Mouse (Mus musculus) erythroblast, embryonic 14.5 days (primary cell): ENCODE results near the gene Lhx9. TPM values are rescaled to one million over a fixed set of nuclear protein-coding genes. Genes with fewer than 3 reads are reported as not detected.

Experiments used
- H3K27me3 ChIP-seq: 2 replicates; pipeline ENCODE4 v1.6.1; 2012; ENCODE audit warnings: inconsistent platforms; ENCODE audit not compliant: control insufficient read depth
- H3K36me3 ChIP-seq: 2 replicates; pipeline ENCODE4 v1.6.1; 2012; ENCODE audit warnings: mild to moderate bottlenecking, inconsistent platforms; ENCODE audit not compliant: control insufficient read depth
- H3K4me1 ChIP-seq: 2 replicates; pipeline ENCODE4 v1.6.1; 2012; ENCODE audit warnings: inconsistent platforms; ENCODE audit not compliant: control insufficient read depth
- H3K4me3 ChIP-seq: replicated peaks from 2 replicates; pipeline ENCODE3; 2012; ENCODE audit warnings: moderate library complexity, mild to moderate bottlenecking, inconsistent platforms
- H3K9me3 ChIP-seq: 2 replicates; pipeline ENCODE4 v1.6.1; 2012; ENCODE audit warnings: low read length, inconsistent platforms, mixed read lengths; ENCODE audit not compliant: control insufficient read depth
- GATA1 ChIP-seq: IDR thresholded peaks from 2 replicates; pipeline ENCODE4 v1.6.1; 2012; ENCODE audit warnings: low read length, inconsistent platforms, mixed read lengths
- TAL1 ChIP-seq: IDR thresholded peaks from 3 replicates; pipeline ENCODE4 v1.6.1; 2012; ENCODE audit warnings: low read length, inconsistent platforms, mixed read lengths
- polyA plus RNA-seq: library from polyadenylated mRNA; stranded (reverse); fragments of >175 nt; gene quantifications from 2 replicates; pipeline ENCODE4 v1.2.3, GENCODE M21; 2012

The Lhx9 gene
- polyA plus RNA-seq, 1 experiment = not detected

- Histone ChIP-seq H3K27me3 (peaks cover 82% of the 10 kb centered on the region), H3K4me1 (no peaks in the 10 kb centered on the region; the same call in 1 of the 2 replicates), H3K9me3 (peaks cover 9% of the 10 kb centered on the region; the same call in 1 of the 2 replicates), H3K36me3 (no peaks in the 10 kb centered on the region; the same call in 1 of the 2 replicates), H3K4me3 (no peak overlapping the region)
- TF ChIP-seq TAL1 (no peak), GATA1 (no peak)
Measured at GRCm38 (mm10) chr1:138848026-138848425, 351 bp downstream of the Lhx9 start.

GRCm38 (mm10) chr1:138847146-138847545 is 1.2 kb downstream of the Lhx9 start:
- TF ChIP-seq TAL1 (no peak), GATA1 (no peak)
- Histone ChIP-seq H3K4me1 (no peaks in the 10 kb centered on the region; the same call in 1 of the 2 replicates), H3K4me3 (no peak overlapping the region), H3K9me3 (peaks cover 9% of the 10 kb centered on the region; the same call in 1 of the 2 replicates), H3K36me3 (no peaks in the 10 kb centered on the region; the same call in 1 of the 2 replicates), H3K27me3 (peaks cover 91% of the 10 kb centered on the region)

DNA sequence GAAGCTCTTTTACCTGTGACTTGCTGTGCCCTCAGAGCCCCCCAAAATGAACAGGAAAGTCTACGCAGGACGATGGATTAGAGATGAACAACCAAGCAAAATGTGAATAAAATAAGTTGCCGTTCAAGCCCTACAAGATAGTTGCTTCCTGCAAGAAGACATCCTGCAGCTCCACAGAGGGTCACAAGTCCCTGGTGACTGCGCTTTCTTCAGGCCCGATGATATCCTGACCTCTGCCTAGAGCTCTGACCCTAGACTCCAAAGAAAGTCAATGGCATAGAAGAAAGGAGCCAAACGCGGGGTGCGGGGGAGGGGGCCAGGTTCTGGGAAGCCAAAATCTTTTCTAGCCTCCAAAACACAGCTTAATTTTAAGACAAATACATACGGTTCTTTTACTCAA is 1.8 kb downstream of the Lhx9 start:
- Histone ChIP-seq H3K36me3 (no peaks in the 10 kb centered on the region; the same call in 1 of the 2 replicates), H3K9me3 (peaks cover 9% of the 10 kb centered on the region; the same call in 1 of the 2 replicates), H3K4me3 (no peak overlapping the region), H3K4me1 (no peaks in the 10 kb centered on the region; the same call in 1 of the 2 replicates), H3K27me3 (peaks cover 96% of the 10 kb centered on the region)
- no peak for TF ChIP-seq GATA1
- no peak for TF ChIP-seq TAL1

DNA sequence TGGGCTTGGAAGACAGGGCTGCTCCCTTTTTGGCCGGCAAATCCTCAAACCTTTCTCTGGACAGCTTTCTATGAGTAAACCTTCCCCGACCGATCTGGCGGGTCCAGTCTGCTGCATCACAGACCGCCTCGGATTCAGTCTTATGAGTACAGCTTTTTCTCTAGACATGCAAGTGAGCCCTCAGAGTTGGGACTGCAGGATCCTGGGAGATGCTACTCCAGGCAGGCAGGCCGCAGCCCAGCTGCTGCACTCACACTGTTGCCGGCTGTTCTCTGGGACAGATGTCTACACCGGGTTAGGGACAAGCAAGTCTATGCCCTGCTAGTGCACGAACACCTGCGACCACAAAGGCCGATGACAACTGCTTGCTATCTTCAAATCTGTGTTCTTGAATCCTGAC is 2.2 kb downstream of the Lhx9 start:
- no peak overlapping the region for H3K4me3 ChIP-seq

GRCm38 (mm10) chr1:138845481-138845880 is 2.9 kb downstream of the Lhx9 start:
- peaks cover 99% of the 10 kb centered on the region for H3K27me3 ChIP-seq
- peaks cover 9% of the 10 kb centered on the region; the same call in 1 of the 2 replicates for H3K9me3 ChIP-seq
- H3K4me1 ChIP-seq = no peaks in the 10 kb centered on the region; the same call in 1 of the 2 replicates
- TF ChIP-seq TAL1 = no peak
- no peak for TF ChIP-seq GATA1
- no peak overlapping the region for H3K4me3 ChIP-seq
- no peaks in the 10 kb centered on the region for H3K36me3 ChIP-seq

More for the DNA sequence above, 2.2 kb downstream of the Lhx9 start:
- TF ChIP-seq GATA1 = no peak
- no peak for TF ChIP-seq TAL1
- Histone ChIP-seq H3K4me1 (no peaks in the 10 kb centered on the region; the same call in 1 of the 2 replicates), H3K9me3 (peaks cover 9% of the 10 kb centered on the region; the same call in 1 of the 2 replicates), H3K27me3 (peaks cover 99% of the 10 kb centered on the region), H3K36me3 (no peaks in the 10 kb centered on the region; the same call in 1 of the 2 replicates)

DNA sequence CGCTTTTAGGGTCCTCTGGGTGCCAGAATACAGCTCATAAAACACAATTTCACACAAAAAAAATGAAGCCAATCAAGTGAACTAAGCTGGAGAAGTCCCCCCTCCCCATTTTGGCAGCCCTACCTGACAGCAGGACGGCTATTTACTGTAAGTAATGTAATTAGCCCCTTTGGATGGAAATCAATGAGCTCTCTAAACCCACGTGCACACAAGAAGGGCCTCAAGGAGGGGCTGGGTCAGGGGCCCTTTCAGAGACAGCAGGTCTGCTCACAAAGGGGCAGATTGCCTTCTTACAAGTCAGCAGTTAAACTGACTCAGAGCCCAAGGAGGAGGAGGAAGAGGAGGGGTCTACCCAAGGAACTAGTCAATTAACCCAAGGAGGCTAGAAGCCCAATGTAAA is 4.2 kb downstream of the Lhx9 start:
- Histone ChIP-seq H3K9me3 (peaks cover 13% of the 10 kb centered on the region; the same call in 1 of the 2 replicates), H3K27me3 (peaks cover 100% of the 10 kb centered on the region), H3K4me1 (no peaks in the 10 kb centered on the region; the same call in 1 of the 2 replicates), H3K36me3 (no peaks in the 10 kb centered on the region), H3K4me3 (no peak overlapping the region)
- TF ChIP-seq GATA1 = no peak
- TF ChIP-seq TAL1 = no peak

DNA sequence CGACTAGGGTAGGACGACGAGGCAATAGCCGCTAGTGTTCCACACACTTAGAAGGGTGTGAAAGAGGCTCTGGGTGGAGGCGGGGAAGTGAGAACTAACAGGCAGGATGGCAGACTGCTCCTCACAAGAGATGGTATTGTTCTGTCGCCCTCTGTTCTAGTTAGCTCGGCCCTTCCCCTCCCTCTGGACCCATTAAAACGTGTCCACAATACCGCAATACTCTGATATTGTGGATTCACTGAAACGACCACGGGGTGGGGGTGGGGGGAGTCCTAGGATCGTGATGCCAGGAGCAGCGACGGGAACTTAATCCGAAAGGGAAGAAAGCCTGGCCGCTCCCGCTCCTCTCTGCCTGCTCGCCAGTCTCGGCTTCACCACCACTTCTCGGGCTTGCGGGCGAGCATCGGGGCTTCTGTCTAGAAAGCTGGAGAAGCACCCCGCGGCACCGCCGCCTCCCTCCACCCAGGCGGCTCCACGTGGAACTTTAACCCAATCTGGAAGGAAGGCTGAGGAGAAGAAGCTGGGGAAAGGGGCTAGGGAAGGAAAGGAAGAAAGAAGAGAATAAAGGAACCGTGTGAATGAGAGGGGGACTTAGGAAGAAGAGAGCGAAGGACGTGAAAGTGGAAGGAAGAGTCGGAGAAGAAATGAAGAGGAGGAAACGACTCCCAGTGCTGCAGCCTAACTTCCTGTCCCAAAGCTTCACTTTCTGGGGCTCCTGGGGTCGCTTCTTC is 4.9 kb downstream of the Lhx9 start:
- no peaks in the 10 kb centered on the region; the same call in 1 of the 2 replicates for H3K4me1 ChIP-seq
- no peaks in the 10 kb centered on the region for H3K36me3 ChIP-seq
- H3K27me3 ChIP-seq = peaks cover 100% of the 10 kb centered on the region
- peaks cover 13% of the 10 kb centered on the region; the same call in 1 of the 2 replicates for H3K9me3 ChIP-seq
- no peak overlapping the region for H3K4me3 ChIP-seq
- TF ChIP-seq TAL1 = no peak

- TF ChIP-seq TAL1 (no peak), GATA1 (no peak)
- H3K4me1 ChIP-seq = no peaks in the 10 kb centered on the region
Measured at GRCm38 (mm10) chr1:138842756-138843155, 5.6 kb downstream of the Lhx9 start.

GRCm38 (mm10) chr1:138842315-138842714 is 6.1 kb downstream of the Lhx9 start:
- H3K4me1 ChIP-seq = no peaks in the 10 kb centered on the region
- TF ChIP-seq TAL1 (no peak), GATA1 (no peak)

More at GRCm38 (mm10) chr1:138842756-138843155, 5.6 kb downstream of the Lhx9 start:
- no peak overlapping the region for H3K4me3 ChIP-seq
- no peaks in the 10 kb centered on the region for H3K36me3 ChIP-seq
- H3K9me3 ChIP-seq = peaks cover 13% of the 10 kb centered on the region; the same call in 1 of the 2 replicates
- H3K27me3 ChIP-seq = peaks cover 100% of the 10 kb centered on the region

More at GRCm38 (mm10) chr1:138842315-138842714, 6.1 kb downstream of the Lhx9 start:
- Histone ChIP-seq H3K9me3 (peaks cover 13% of the 10 kb centered on the region; the same call in 1 of the 2 replicates), H3K4me3 (no peak overlapping the region), H3K36me3 (no peaks in the 10 kb centered on the region), H3K27me3 (peaks cover 100% of the 10 kb centered on the region)
